Mouse (Mus musculus): Measurements from ENCODE around the gene 4930544D05Rik. TPM values are rescaled to one million over a fixed set of nuclear protein-coding genes. Genes with fewer than 3 reads are reported as not detected.

4930544D05Rik gene
- polyA plus RNA-seq, 1 experiment = not detected

- Histone ChIP-seq H3K4me1 (ENCODE audit: control insufficient read depth, insufficient read depth, insufficient read length, low read length) (peaks cover 47% of the 10 kb centered on the region), H3K36me3 (ENCODE audit: control insufficient read depth, insufficient read depth, low read length) (no peaks in the 10 kb centered on the region), H3K4me3 (ENCODE audit: low read depth, low read length) (no peak overlapping the region), H3K27me3 (ENCODE audit: control insufficient read depth, insufficient read depth, low read length) (no peaks in the 10 kb centered on the region), H3K27ac (ENCODE audit: insufficient read depth, low read depth, low read length) (no peak overlapping the region; the same call in 1 of the 2 replicates)
- 13% methylated on average over 7 of the region's 7 CpGs for WGBS
- TF ChIP-seq POLR2A (IDR thresholded peaks at IDR 0.05; ENCODE audit: low read depth, low read length) (no peak), CTCF (IDR thresholded peaks at IDR 0.05; ENCODE audit: extremely low read depth, insufficient read length, insufficient replicate concordance, low read depth, low read length) (no peak)
These were observed 30.2 kb upstream of the 4930544D05Rik start for GRCm38 (mm10) chr11:70585457-70585856.

- 61% methylated on average over 3 of the region's 3 CpGs for WGBS
- Histone ChIP-seq H3K27ac (ENCODE audit: insufficient read depth, low read depth, low read length) (0 out of 2 replicates have a peak overlapping the region, but pooled peaks have one; percentile 17), H3K27me3 (ENCODE audit: control insufficient read depth, insufficient read depth, low read length) (no peaks in the 10 kb centered on the region), H3K36me3 (ENCODE audit: control insufficient read depth, insufficient read depth, low read length) (no peaks in the 10 kb centered on the region), H3K4me3 (ENCODE audit: low read depth, low read length) (no peak overlapping the region), H3K4me1 (ENCODE audit: control insufficient read depth, insufficient read depth, insufficient read length, low read length) (peaks cover 47% of the 10 kb centered on the region)
- TF ChIP-seq CTCF (IDR thresholded peaks at IDR 0.05; ENCODE audit: extremely low read depth, insufficient read length, insufficient replicate concordance, low read depth, low read length) (no peak), POLR2A (IDR thresholded peaks at IDR 0.05; ENCODE audit: low read depth, low read length) (no peak)
These were observed 29.4 kb upstream of the 4930544D05Rik start for GRCm38 (mm10) chr11:70586261-70586660.

- TF ChIP-seq CTCF (IDR thresholded peaks at IDR 0.05; ENCODE audit: extremely low read depth, insufficient read length, insufficient replicate concordance, low read depth, low read length) (no peak), POLR2A (IDR thresholded peaks at IDR 0.05; ENCODE audit: low read depth, low read length) (no peak)
- Histone ChIP-seq H3K36me3 (ENCODE audit: control insufficient read depth, insufficient read depth, low read length) (no peaks in the 10 kb centered on the region), H3K4me1 (ENCODE audit: control insufficient read depth, insufficient read depth, insufficient read length, low read length) (peaks cover 47% of the 10 kb centered on the region), H3K4me3 (ENCODE audit: low read depth, low read length) (no peak overlapping the region), H3K27me3 (ENCODE audit: control insufficient read depth, insufficient read depth, low read length) (no peaks in the 10 kb centered on the region), H3K27ac (ENCODE audit: insufficient read depth, low read depth, low read length) (peak overlapping the region; percentile 17; the same call in 1 of the 2 replicates)
- 55% methylated on average over 5 of the region's 5 CpGs for WGBS
These were observed 28.7 kb upstream of the 4930544D05Rik start for GRCm38 (mm10) chr11:70586954-70587353.

- no peaks in the 10 kb centered on the region for H3K36me3 ChIP-seq (ENCODE audit: control insufficient read depth, insufficient read depth, low read length)
- TF ChIP-seq POLR2A (IDR thresholded peaks at IDR 0.05; ENCODE audit: low read depth, low read length) (no peak), CTCF (IDR thresholded peaks at IDR 0.05; ENCODE audit: extremely low read depth, insufficient read length, insufficient replicate concordance, low read depth, low read length) (no peak)
- no peak overlapping the region for H3K4me3 ChIP-seq (ENCODE audit: low read depth, low read length)
- 91% methylated on average over 1 of the region's 1 CpGs for WGBS
- H3K27me3 ChIP-seq (ENCODE audit: control insufficient read depth, insufficient read depth, low read length) = no peaks in the 10 kb centered on the region
- peaks cover 46% of the 10 kb centered on the region for H3K4me1 ChIP-seq (ENCODE audit: control insufficient read depth, insufficient read depth, insufficient read length, low read length)
- no peak overlapping the region for H3K27ac ChIP-seq (ENCODE audit: insufficient read depth, low read depth, low read length)
These were observed 23.9 kb upstream of the 4930544D05Rik start for GRCm38 (mm10) chr11:70591733-70592132.

- Histone ChIP-seq H3K4me1 (ENCODE audit: control insufficient read depth, insufficient read depth, insufficient read length, low read length) (peaks cover 37% of the 10 kb centered on the region), H3K4me3 (ENCODE audit: low read depth, low read length) (no peak overlapping the region), H3K36me3 (ENCODE audit: control insufficient read depth, insufficient read depth, low read length) (peaks cover 16% of the 10 kb centered on the region), H3K27ac (ENCODE audit: insufficient read depth, low read depth, low read length) (peak overlapping the region; percentile 92; the same call in 1 of the 2 replicates), H3K27me3 (ENCODE audit: control insufficient read depth, insufficient read depth, low read length) (no peaks in the 10 kb centered on the region)
- 79% methylated on average over 15 of the region's 15 CpGs for WGBS
- TF ChIP-seq CTCF (IDR thresholded peaks at IDR 0.05; ENCODE audit: extremely low read depth, insufficient read length, insufficient replicate concordance, low read depth, low read length) (no peak), POLR2A (IDR thresholded peaks at IDR 0.05; ENCODE audit: low read depth, low read length) (no peak)
These were observed 21.2 kb upstream of the 4930544D05Rik start for GRCm38 (mm10) chr11:70594253-70594989.

GRCm38 (mm10) chr11:70595638-70596037 is 20.0 kb upstream of the 4930544D05Rik start:
- TF ChIP-seq CTCF (IDR thresholded peaks at IDR 0.05; ENCODE audit: extremely low read depth, insufficient read length, insufficient replicate concordance, low read depth, low read length) (no peak), POLR2A (IDR thresholded peaks at IDR 0.05; ENCODE audit: low read depth, low read length) (no peak)
- H3K4me1 ChIP-seq (ENCODE audit: control insufficient read depth, insufficient read depth, insufficient read length, low read length) = peaks cover 30% of the 10 kb centered on the region
- 7% methylated on average over 2 of the region's 2 CpGs for WGBS
- no peaks in the 10 kb centered on the region for H3K27me3 ChIP-seq (ENCODE audit: control insufficient read depth, insufficient read depth, low read length)
- H3K27ac ChIP-seq (ENCODE audit: insufficient read depth, low read depth, low read length) = peak overlapping the region; percentile 92
- peaks cover 18% of the 10 kb centered on the region for H3K36me3 ChIP-seq (ENCODE audit: control insufficient read depth, insufficient read depth, low read length)
- H3K4me3 ChIP-seq (ENCODE audit: low read depth, low read length) = no peak overlapping the region

- Histone ChIP-seq H3K4me1 (ENCODE audit: control insufficient read depth, insufficient read depth, insufficient read length, low read length) (peaks cover 30% of the 10 kb centered on the region), H3K4me3 (ENCODE audit: low read depth, low read length) (no peak overlapping the region), H3K36me3 (ENCODE audit: control insufficient read depth, insufficient read depth, low read length) (peaks cover 18% of the 10 kb centered on the region), H3K27ac (ENCODE audit: insufficient read depth, low read depth, low read length) (peak overlapping the region; percentile 92), H3K27me3 (ENCODE audit: control insufficient read depth, insufficient read depth, low read length) (no peaks in the 10 kb centered on the region)
- no peak for TF ChIP-seq CTCF (IDR thresholded peaks at IDR 0.05; ENCODE audit: extremely low read depth, insufficient read length, insufficient replicate concordance, low read depth, low read length)
- TF ChIP-seq POLR2A (IDR thresholded peaks at IDR 0.05; ENCODE audit: low read depth, low read length) = no peak
- WGBS = 33% methylated on average over 4 of the region's 4 CpGs
These were observed 19.6 kb upstream of the 4930544D05Rik start for GRCm38 (mm10) chr11:70596094-70596493.
